Mouse (Mus musculus) layer of hippocampus, adult 11-12 months (tissue): ENCODE data around the gene Wipf1.

Source experiments
- DNase-seq: peaks from one replicate; pipeline ENCODE4 v3.0.0; 2022; ENCODE audit warnings: low spot score

Wipf1 gene

GRCm38 (mm10) chr2:73431959-73432396, 97.6 kb downstream of the Wipf1 start:
- DNase-seq: no peak

GRCm38 (mm10) chr2:73428803-73429468, 100.6 kb downstream of the Wipf1 start:
- DNase-seq: peak; percentile 45

- DNase-seq: peak; percentile 33
Observed at GRCm38 (mm10) chr2:73427293-73427692, 102.2 kb downstream of the Wipf1 start.

- no peak for DNase-seq
Observed at GRCm38 (mm10) chr2:73425822-73426221, 103.7 kb downstream of the Wipf1 start.

- no peak for DNase-seq
Observed at GRCm38 (mm10) chr2:73419730-73420129, 109.8 kb downstream of the Wipf1 start.

- DNase-seq: peak; percentile 50
Observed at GRCm38 (mm10) chr2:73419285-73419684, 110.2 kb downstream of the Wipf1 start.

GRCm38 (mm10) chr2:73415892-73416291, 113.6 kb downstream of the Wipf1 start:
- no peak for DNase-seq

- no peak for DNase-seq
Observed at GRCm38 (mm10) chr2:73410076-73410475, 119.5 kb downstream of the Wipf1 start.

GRCm38 (mm10) chr2:73407662-73408061, 121.9 kb downstream of the Wipf1 start:
- DNase-seq: no peak

- no peak for DNase-seq
Observed at GRCm38 (mm10) chr2:73406336-73406915, 123.1 kb downstream of the Wipf1 start.

- no peak for DNase-seq
Observed at GRCm38 (mm10) chr2:73404980-73405379, 124.6 kb downstream of the Wipf1 start.

- no peak for DNase-seq
Observed at GRCm38 (mm10) chr2:73404442-73404841, 125.1 kb downstream of the Wipf1 start.

GRCm38 (mm10) chr2:73403385-73404013, 126.0 kb downstream of the Wipf1 start:
- DNase-seq: no peak

- DNase-seq: no peak
Observed at GRCm38 (mm10) chr2:73401689-73402088, 127.8 kb downstream of the Wipf1 start.

- no peak for DNase-seq
Observed at GRCm38 (mm10) chr2:73397476-73397875, 132.1 kb downstream of the Wipf1 start.

- DNase-seq: no peak
Observed at GRCm38 (mm10) chr2:73396828-73397325, 132.7 kb downstream of the Wipf1 start.

- no peak for DNase-seq
Observed at GRCm38 (mm10) chr2:73395516-73395915, 134.0 kb downstream of the Wipf1 start.

- no peak for DNase-seq
Observed at GRCm38 (mm10) chr2:73394476-73394875, 135.1 kb downstream of the Wipf1 start.

- DNase-seq: no peak
Observed at GRCm38 (mm10) chr2:73392772-73393171, 136.8 kb downstream of the Wipf1 start.

GRCm38 (mm10) chr2:73389951-73390350, 139.6 kb downstream of the Wipf1 start:
- no peak for DNase-seq

GRCm38 (mm10) chr2:73387806-73388205, 141.7 kb downstream of the Wipf1 start:
- no peak for DNase-seq

- DNase-seq: peak; percentile 99
Observed at GRCm38 (mm10) chr2:73386356-73387046, 143.0 kb downstream of the Wipf1 start, which contains the start of gene Gpr155. Gene Gpr155, minus strand, starts transcription at chr2:73386572.
